Mouse (Mus musculus) neural tube, embryonic 14.5 days (tissue): ENCODE results near the gene Plch1. TPM values are rescaled to one million over a fixed set of nuclear protein-coding genes. Genes with fewer than 3 reads are reported as not detected.

ENCODE experiments used
- ATAC-seq: fragments of 200-750 bp; cut with Nextera tagmentation; 2 replicates; pipeline ENCODE4 v1.8.0; 2017; ENCODE audit warnings: low read depth, mild to moderate bottlenecking, moderate TSS enrichment, moderate library complexity
- H3K27ac ChIP-seq: fragments of 300-500 bp; sonication (generic); 2 replicates; pipeline ENCODE4 v1.5.1; 2014; ENCODE audit warnings: low read depth, mild to moderate bottlenecking, control low read depth, low read length, moderate library complexity, mixed read lengths
- H3K27me3 ChIP-seq: fragments of 300-500 bp; sonication (generic); 2 replicates; pipeline ENCODE4 v1.6.1; 2014; ENCODE audit warnings: low read length; ENCODE audit not compliant: control insufficient read depth, insufficient read depth
- H3K36me3 ChIP-seq: fragments of 300-500 bp; sonication (generic); 2 replicates; pipeline ENCODE4 v1.6.1; 2014; ENCODE audit warnings: low read length, mixed read lengths; ENCODE audit not compliant: control insufficient read depth, insufficient read depth
- H3K4me1 ChIP-seq: fragments of 300-500 bp; sonication (generic); 2 replicates; pipeline ENCODE4 v1.6.1; 2014; ENCODE audit warnings: low read length; ENCODE audit not compliant: control insufficient read depth, insufficient read depth
- H3K4me2 ChIP-seq: fragments of 300-500 bp; sonication (generic); 2 replicates; pipeline ENCODE4 v1.6.1; 2014; ENCODE audit warnings: mild to moderate bottlenecking, low read depth, low read length, control low read depth
- H3K4me3 ChIP-seq: fragments of 300-500 bp; sonication (generic); 2 replicates; pipeline ENCODE4 v1.5.1; 2014; ENCODE audit warnings: low read depth, low read length, control low read depth, mixed read lengths
- H3K9ac ChIP-seq: fragments of 300-500 bp; sonication (generic); replicated peaks from 2 replicates; pipeline ENCODE4 v1.6.1; 2014; ENCODE audit warnings: low read depth, mild to moderate bottlenecking, control low read depth, low read length, mixed read lengths
- H3K9me3 ChIP-seq: fragments of 300-500 bp; sonication (generic); 2 replicates; pipeline ENCODE4 v1.6.1; 2016; ENCODE audit warnings: low read length; ENCODE audit not compliant: control insufficient read depth
- WGBS: fragments of 180-500 bp; shearing (Covaris S2); extraction: QIAGEN DNeasy Blood & Tissue Kit; methylation state at CpG from one replicate; pipeline ENCODE4 v1.1.7; 2014; 5-methylcytosine and 5-hydroxymethylcytosine counted together
- polyA plus RNA-seq: library from polyadenylated mRNA; unstranded; fragments of >200 nt; fragmentation: Nextera tagmentation; extraction: Ambion mirVana; gene quantifications from 2 replicates; pipeline ENCODE4 v1.2.1, GENCODE M21; 2014

The Plch1 gene
- polyA plus RNA-seq, 1 experiment from 2014 or later, result 14.3 TPM

DNA sequence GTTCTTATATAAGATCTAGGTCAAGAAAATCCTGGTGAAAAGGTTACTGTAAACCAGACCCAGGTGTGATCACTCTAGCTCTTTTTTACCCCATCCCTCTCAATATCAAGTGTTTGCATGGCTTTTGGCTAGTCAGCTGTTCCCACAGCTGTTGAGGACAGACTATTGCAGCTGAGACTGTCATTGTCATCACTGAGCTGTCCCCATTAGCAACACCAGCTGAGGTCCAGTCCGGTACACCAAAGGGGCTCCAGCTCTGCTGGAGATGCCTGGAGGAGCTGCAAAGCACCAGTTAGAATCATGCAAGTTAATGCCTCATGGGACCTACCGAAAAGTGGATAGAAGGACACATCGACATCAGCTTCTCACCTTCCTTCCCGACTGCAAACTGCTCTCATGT, 206.5 kb downstream of the Plch1 start:
- H3K27ac ChIP-seq, result no peak overlapping the region
- no peak for ATAC-seq
- no peaks in the 10 kb centered on the region for H3K27me3 ChIP-seq
- H3K4me1 ChIP-seq, result no peaks in the 10 kb centered on the region
- no peaks in the 10 kb centered on the region for H3K36me3 ChIP-seq
- no peak overlapping the region for H3K4me2 ChIP-seq
- 58% methylated on average over 4 of the region's 4 CpGs for WGBS
- H3K4me3 ChIP-seq, result no peak overlapping the region
- H3K9me3 ChIP-seq, result no peaks in the 10 kb centered on the region
- H3K9ac ChIP-seq, result no peak overlapping the region

DNA sequence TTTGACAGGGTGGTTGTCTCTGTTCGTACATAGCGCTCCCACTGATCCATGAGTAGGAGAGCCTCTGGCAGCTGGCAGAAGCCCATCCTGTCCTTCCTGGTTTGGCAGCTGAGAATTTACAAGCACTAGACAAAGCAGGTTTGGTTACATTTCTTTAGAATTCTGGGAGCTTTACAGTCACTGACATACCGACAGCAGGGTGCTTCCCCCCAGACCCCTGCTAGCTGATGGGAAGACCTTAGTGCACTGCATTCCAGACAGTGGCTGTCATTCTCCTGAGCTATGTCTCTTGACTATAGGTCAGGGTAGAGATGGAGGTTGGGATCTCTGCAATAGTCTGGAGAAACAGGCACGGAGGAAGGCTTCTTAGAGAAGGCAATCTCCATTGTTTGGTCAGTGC, 230.5 kb downstream of the Plch1 start:
- H3K4me2 ChIP-seq, result no peak overlapping the region
- H3K4me1 ChIP-seq, result no peaks in the 10 kb centered on the region
- WGBS, result 45% methylated on average over 4 of the region's 4 CpGs
- H3K27ac ChIP-seq, result no peak overlapping the region
- no peaks in the 10 kb centered on the region for H3K27me3 ChIP-seq
- H3K9me3 ChIP-seq, result no peaks in the 10 kb centered on the region
- no peak overlapping the region for H3K9ac ChIP-seq
- H3K36me3 ChIP-seq, result no peaks in the 10 kb centered on the region
- ATAC-seq, result no peak
- no peak overlapping the region for H3K4me3 ChIP-seq

DNA sequence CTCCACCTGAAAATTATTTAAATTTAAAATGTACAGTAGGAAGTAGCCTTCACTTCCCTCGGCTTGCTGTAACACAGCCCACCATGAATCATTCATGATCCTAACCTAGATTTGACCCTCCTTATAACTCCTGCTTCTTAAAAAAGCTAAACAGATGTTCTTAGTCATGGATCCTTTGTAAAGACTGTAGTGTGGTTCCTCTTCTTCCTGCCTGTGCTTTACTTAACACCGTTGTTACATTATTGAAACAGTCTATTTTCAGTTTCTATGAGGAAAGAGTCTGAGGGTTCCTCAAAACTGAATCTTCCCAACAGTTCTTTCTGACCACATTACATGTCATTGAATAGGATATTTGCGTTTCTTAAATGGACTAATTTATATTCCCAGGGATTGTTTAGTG, 234.0 kb downstream of the Plch1 start:
- no peak overlapping the region for H3K27ac ChIP-seq
- no peaks in the 10 kb centered on the region for H3K9me3 ChIP-seq

DNA sequence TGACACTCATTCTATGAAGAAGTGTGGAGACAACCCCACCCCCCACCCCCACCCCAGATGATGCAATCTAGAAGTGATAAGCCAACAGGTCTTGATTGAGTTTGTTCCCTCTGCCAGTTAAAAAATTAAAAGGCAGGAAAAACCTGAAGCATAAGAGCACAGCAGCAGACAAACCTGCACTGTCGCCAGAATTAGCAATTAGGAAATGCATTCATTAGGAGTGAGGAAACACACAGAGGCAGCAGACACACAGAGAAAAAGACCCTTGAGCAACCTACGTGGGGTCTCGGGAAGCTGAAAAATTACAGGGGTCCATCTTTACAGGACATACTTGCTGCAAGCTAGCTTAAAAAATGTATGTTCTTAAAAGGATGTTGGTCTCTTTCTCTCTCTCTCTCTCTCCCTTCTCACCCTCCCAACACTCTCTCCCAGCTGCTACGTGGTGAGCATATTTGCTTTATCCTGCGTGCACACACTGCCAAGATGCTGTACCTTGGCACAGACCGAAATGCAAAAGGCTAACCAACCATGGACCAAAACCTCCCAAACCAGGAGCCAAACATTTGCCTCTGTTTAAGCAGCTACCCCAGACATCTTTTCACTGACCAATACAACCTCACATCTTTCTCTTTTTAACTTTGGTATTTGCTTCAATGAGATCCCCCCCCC, 234.6 kb downstream of the Plch1 start:
- no peaks in the 10 kb centered on the region for H3K4me1 ChIP-seq
- WGBS, result 71% methylated on average over 6 of the region's 6 CpGs
- no peaks in the 10 kb centered on the region for H3K27me3 ChIP-seq
- no peak overlapping the region for H3K9ac ChIP-seq
- no peak overlapping the region for H3K27ac ChIP-seq
- H3K9me3 ChIP-seq, result no peaks in the 10 kb centered on the region
- no peaks in the 10 kb centered on the region for H3K36me3 ChIP-seq
- no peak overlapping the region for H3K4me3 ChIP-seq
- H3K4me2 ChIP-seq, result no peak overlapping the region
- ATAC-seq, result no peak

More for the DNA sequence above, 234.0 kb downstream of the Plch1 start:
- no peak for ATAC-seq
- no peak overlapping the region for H3K4me3 ChIP-seq
- no peak overlapping the region for H3K9ac ChIP-seq
- H3K4me2 ChIP-seq, result no peak overlapping the region
- WGBS, result 75% methylated on average over 3 of the region's 3 CpGs
- no peaks in the 10 kb centered on the region for H3K27me3 ChIP-seq
- H3K4me1 ChIP-seq, result no peaks in the 10 kb centered on the region
- H3K36me3 ChIP-seq, result no peaks in the 10 kb centered on the region

Other genes starting within 250 kb of the Plch1 start
- 6.4 and 8.2 TPM in 2 replicates for gene E130311K13Rik, start 30.0 kb upstream of the Plch1 start, polyA plus RNA-seq
- gene Slc33a1, start 65.3 kb upstream of the Plch1 start, polyA plus RNA-seq, result 18.2 and 19.8 TPM in 2 replicates
- gene Gmps, start 76.6 kb upstream of the Plch1 start, polyA plus RNA-seq, result 49.9 and 54.6 TPM in 2 replicates
- gene Vmn2r1, start 182.1 kb upstream of the Plch1 start, polyA plus RNA-seq, result 0.18 and 0.20 TPM in 2 replicates
- 0.05 and 0.11 TPM in 2 replicates for gene Vmn2r2, start 242.5 kb upstream of the Plch1 start, polyA plus RNA-seq